Mouse (Mus musculus): Measurements from ENCODE around the gene 4930426L09Rik.

GRCm38 (mm10) chr2:18976175-18976574 lies 22.0 kb upstream of the 4930426L09Rik start:
- TF ChIP-seq CTCF (IDR thresholded peaks at IDR 0.05; ENCODE audit: low read depth) = no peak
- TF ChIP-seq EP300 (optimal IDR thresholded peaks at IDR 0.05) = no peak

All from stomach, postnatal 0 days (tissue).